14 mouse cellular contexts compared by ENCODE assay signal in the genomic region with DNA sequence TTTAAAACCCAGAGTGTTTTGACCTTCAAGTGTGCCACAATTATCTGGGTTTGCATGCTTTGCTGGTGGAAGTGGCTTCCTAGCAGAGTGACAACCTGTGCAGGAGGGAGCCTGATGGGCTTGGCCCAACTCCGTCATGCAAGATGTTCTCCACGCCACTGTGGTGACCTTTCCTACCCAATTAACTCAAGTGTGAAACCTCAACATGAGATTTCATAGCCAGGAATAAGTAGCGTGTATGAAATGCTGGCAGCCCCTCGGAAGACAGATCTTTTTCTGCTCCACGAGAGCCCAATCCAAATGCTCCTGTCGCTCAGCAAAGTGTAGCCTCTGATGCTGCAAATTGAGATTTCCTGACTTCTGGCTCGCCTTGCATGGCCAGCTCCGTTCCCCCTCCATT. TPM values are rescaled to one million over a fixed set of nuclear protein-coding genes. Genes with fewer than 3 reads are reported as not detected.
"Had no signal": no experiment of that assay in that cellular context is flagged by ENCODE, and none has a peak within 500 bp of the region (broad histone marks: within the 10 kb centered on the region; RNA-seq: fewer than 3 reads in every experiment).

No protein-coding gene starts in this region.

- H3K9ac ChIP-seq: limb, embryonic 15.5 days; liver, embryonic 12.5 days; lung, embryonic 14.5 days; midbrain, embryonic 12.5 days; stomach, embryonic 15.5 days had no signal

- H3K4me2 ChIP-seq: limb, embryonic 15.5 days; liver, embryonic 12.5 days; lung, embryonic 14.5 days; midbrain, embryonic 12.5 days; stomach, embryonic 15.5 days had no signal

- H3K4me1 ChIP-seq: limb, embryonic 15.5 days; liver, embryonic 12.5 days; midbrain, embryonic 12.5 days; stomach, embryonic 15.5 days had no signal

- H3K9me3 ChIP-seq: limb, embryonic 15.5 days; liver, embryonic 12.5 days; midbrain, embryonic 12.5 days; stomach, embryonic 15.5 days had no signal

- H3K27me3 ChIP-seq: limb, embryonic 15.5 days; liver, embryonic 12.5 days; midbrain, embryonic 12.5 days; stomach, embryonic 15.5 days had no signal

- DNase-seq: layer of hippocampus, adult 9-11 months; layer of hippocampus, postnatal 36 days; lung, embryonic 14.5 days; lung, postnatal 10 days; lung, postnatal 4 days; right cerebral cortex, postnatal 14 days; thymus, adult 2 months; thymus, postnatal 36 days had no signal

- H3K4me3 ChIP-seq: limb, embryonic 15.5 days; liver, embryonic 12.5 days; midbrain, embryonic 12.5 days; stomach, embryonic 15.5 days had no signal

- ATAC-seq: intestine, embryonic 16.5 days; liver, embryonic 12.5 days had no signal

- H3K27ac ChIP-seq: limb, embryonic 15.5 days; liver, embryonic 12.5 days; stomach, embryonic 15.5 days had no signal

RNA-seq across cellular contexts. Expression of a gene that starts 19.1 kb away (rescaled TPM):
- polyA plus RNA-seq: intestine, embryonic 16.5 days; lung, embryonic 14.5 days; neural tube, embryonic 14.5 days had no signal

RNA-seq across cellular contexts. Expression of a gene that starts 54.5 kb away (rescaled TPM):
- polyA plus RNA-seq: liver, embryonic 12.5 days had no signal
